Mouse (Mus musculus): ENCODE measurements at regions not wholly inside any gene's neighbourhood (a gene's known extent, or its start where the extent isn't known, plus 50 kb on each side); places are given as distances from the start of the nearest gene placed in this dataset.

GRCm38 (mm10) chr14:58709281-58709680 is 433.4 kb downstream of the 1700129C05Rik start:
- DNase-seq (ENCODE audit: extremely low spot score in 1 of 2, low spot score in 1 of 2) = no peak

DNA sequence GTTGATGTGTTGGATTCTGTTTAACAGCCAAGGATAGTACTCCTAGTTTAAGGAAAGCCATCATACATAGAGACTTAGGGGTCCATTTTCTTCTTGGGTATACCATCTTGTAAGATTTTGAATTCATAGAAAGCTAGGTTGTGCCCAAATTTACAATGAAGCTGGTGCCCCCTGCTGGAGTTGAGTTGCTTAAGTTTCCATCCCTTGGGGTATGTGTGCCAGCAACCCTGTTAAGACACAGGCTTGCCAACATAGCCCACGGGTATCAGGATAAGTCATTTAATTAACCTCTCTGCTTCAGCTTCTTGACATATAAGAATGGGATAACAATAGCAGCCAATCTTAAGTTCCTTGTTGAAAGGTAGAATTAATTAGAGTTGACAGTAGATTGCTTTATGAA is 440.9 kb downstream of the 1700129C05Rik start:
- peak; percentile 33 to 76 for DNase-seq (ENCODE audit: extremely low spot score in 1 of 2, low spot score in 1 of 2)

GRCm38 (mm10) chr14:58691129-58691828 is 451.4 kb downstream of the 1700129C05Rik start:
- no peak for DNase-seq (ENCODE audit: extremely low spot score in 1 of 2, low spot score in 1 of 2)

DNA sequence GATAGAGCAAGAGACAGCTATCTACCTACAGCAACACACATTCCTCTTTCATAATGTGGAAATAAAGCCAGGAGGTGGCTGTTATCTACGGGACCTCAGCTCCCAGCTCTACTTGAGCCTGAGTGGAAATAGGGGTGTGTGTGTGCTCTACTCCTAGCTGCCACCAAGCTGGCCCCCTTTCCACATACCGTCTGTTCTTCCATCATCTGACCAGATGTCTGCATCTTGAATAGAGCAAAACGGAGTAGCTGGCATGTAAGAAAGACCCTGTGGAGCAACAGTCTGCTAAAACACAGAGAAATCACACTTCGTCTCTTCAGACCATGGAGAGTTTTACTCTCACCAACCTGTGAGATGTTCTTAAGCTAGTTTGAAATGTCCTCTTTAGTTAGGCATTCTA is 454.9 kb downstream of the 1700129C05Rik start:
- DNase-seq (ENCODE audit: extremely low spot score in 1 of 2, low spot score in 1 of 2) = no peak

- DNase-seq (ENCODE audit: extremely low spot score in 1 of 2, low spot score in 1 of 2) = no peak
Observed at GRCm38 (mm10) chr14:58678781-58679180, 463.9 kb downstream of the 1700129C05Rik start.

DNA sequence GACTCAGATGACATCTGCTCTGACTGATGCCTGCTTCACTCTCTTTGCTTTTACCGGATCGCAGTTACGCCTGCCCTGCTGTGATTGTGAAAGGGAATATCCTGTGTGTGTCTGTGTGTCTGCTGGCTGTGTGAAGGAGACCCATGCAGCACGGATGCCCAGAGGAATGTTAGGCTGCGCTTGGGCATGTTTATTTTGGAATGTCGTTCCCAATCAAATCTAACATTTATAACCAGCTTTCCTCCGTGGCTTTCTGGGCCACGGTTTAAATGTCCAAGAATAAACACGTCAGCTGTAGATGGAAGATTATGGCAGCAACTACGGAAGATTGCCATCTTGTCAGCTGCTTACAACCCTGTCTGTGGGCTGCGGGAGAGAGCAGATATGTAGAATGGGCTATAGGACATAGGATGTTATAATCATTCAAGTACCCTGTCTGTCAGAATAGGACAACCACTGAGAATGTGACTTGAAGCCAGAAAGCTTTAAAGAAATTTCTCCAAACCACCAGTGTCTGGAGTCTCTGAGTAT is 464.5 kb downstream of the 1700129C05Rik start:
- no peak for DNase-seq (ENCODE audit: extremely low spot score in 1 of 2, low spot score in 1 of 2)

- no peak for DNase-seq (ENCODE audit: extremely low spot score in 1 of 2, low spot score in 1 of 2)
Observed at GRCm38 (mm10) chr14:58675146-58675545, 467.5 kb downstream of the 1700129C05Rik start.

DNA sequence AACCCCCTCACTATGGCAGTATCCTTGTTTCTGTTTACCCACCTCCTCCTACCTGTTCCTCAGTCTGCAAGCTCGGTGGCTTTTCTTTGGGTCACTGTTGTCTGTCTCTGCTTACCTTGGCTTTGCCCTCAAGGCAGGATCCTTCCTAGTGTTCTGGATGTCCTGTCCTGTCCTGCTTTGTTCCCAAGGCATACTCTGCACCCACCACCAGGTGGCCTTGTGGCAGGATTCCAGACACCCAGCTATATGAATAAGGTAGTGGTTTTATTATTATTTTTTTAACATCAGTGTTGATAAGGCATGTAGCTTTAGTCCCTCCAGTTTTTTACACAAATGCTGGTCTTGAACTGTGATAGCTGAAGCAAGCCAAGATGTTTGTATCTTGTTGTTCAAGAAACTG is 478.7 kb downstream of the 1700129C05Rik start:
- DNase-seq (ENCODE audit: extremely low spot score in 1 of 2, low spot score in 1 of 2) = no peak

DNA sequence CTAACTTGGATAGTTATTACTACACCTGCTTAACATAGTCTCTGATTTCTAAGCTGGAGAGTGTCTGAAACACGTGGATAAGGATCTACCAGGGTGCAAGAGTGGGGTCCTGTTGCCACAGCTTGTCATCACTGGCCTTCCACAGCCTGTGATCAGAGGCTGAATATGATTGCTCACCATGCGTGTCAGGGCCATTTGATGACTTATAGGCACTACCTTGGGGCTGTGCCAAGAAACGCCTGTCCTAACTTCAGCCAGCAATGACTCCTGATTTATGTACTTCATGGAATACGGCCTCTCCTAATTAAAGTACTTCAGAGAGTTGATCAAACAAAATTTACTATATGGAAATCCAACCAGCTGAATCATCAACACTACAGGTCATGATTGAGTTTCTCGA is 480.1 kb downstream of the 1700129C05Rik start:
- DNase-seq (ENCODE audit: extremely low spot score in 1 of 2, low spot score in 1 of 2) = no peak

GRCm38 (mm10) chr14:58661416-58661815 is 481.3 kb downstream of the 1700129C05Rik start:
- DNase-seq (ENCODE audit: extremely low spot score in 1 of 2, low spot score in 1 of 2) = no peak

GRCm38 (mm10) chr14:58657263-58657662 is 485.4 kb downstream of the 1700129C05Rik start:
- DNase-seq (ENCODE audit: extremely low spot score in 1 of 2, low spot score in 1 of 2) = no peak

DNA sequence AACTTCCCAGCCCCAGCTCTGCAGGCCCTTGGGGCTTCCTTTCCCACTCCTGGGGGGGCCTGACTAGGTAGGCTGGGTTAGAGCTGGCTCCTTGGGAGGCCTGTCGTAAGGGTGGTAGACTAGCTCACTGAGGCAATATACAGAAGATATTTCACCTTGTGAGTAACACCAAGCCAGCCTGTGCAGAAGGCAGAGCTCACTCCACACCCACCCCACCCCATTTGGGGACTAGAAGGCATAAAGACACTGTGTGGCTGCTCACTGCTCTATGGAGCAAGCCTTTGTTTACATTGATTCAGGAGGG is 485.8 kb downstream of the 1700129C05Rik start:
- DNase-seq (ENCODE audit: extremely low spot score in 1 of 2, low spot score in 1 of 2) = no peak

- DNase-seq (ENCODE audit: extremely low spot score in 1 of 2, low spot score in 1 of 2) = no peak
Observed at GRCm38 (mm10) chr14:58656212-58656934, 486.3 kb downstream of the 1700129C05Rik start.

DNA sequence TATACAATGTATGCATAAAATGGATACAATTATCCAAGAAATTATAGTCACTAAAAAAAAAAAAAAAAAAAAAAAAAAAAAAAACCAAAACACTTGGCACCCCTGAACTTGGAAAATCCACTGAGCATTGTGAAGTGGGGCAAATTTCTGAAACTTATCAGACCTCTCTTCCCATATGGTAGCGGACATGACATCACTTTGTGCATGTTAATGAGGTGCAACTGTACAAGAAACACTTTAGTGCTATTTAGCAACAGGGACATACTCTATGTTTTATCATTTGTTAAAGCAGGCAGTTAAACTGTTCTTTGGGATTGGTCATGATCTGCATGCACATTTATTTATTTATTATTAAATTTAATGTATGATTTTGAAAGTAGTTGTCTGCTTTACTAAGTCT is 489.7 kb downstream of the 1700129C05Rik start:
- no peak for DNase-seq (ENCODE audit: extremely low spot score in 1 of 2, low spot score in 1 of 2)

- no peak for DNase-seq (ENCODE audit: extremely low spot score in 1 of 2, low spot score in 1 of 2)
Observed at GRCm38 (mm10) chr14:58652004-58652403, 490.7 kb downstream of the 1700129C05Rik start.

DNA sequence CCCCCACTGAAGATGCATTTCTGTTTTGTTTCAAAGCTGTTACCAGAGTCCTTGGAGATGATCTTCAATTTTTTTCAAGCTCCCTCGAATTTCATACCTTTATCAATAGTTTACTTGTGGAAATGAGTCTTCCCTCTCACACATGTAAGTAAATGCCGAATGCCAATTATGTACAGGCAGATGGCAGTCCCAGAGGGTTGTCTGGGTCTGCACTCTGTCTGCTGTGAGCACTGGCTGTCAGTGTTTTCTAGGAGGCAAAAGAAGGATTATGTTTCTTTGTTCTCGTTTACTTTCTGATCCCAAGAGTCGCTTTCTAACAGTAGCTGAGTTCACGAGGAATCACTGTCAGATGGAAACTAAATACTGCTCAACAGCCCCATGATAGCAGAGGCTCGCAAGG is 491.5 kb downstream of the 1700129C05Rik start:
- DNase-seq (ENCODE audit: extremely low spot score in 1 of 2, low spot score in 1 of 2) = no peak

GRCm38 (mm10) chr14:58638337-58638696 is 504.4 kb downstream of the 1700129C05Rik start:
- DNase-seq (ENCODE audit: extremely low spot score in 1 of 2, low spot score in 1 of 2) = no peak

GRCm38 (mm10) chr14:58637405-58638336 is 505.0 kb downstream of the 1700129C05Rik start:
- DNase-seq (ENCODE audit: extremely low spot score in 1 of 2, low spot score in 1 of 2) = no peak

- DNase-seq (ENCODE audit: extremely low spot score in 1 of 2, low spot score in 1 of 2) = no peak
Observed at GRCm38 (mm10) chr14:58631221-58631620, 511.5 kb downstream of the 1700129C05Rik start.

GRCm38 (mm10) chr14:58628266-58628665 is 514.4 kb downstream of the 1700129C05Rik start:
- no peak for DNase-seq (ENCODE audit: extremely low spot score in 1 of 2, low spot score in 1 of 2)
